Mouse (Mus musculus) cerebellum, postnatal 4 days (tissue): ENCODE data around the gene Aqp12.

Experiments
- DNase-seq, 2 experiments: peaks; one replicate each; pipeline ENCODE4 v3.0.0; 2022; ENCODE audit warnings: low spot score in 2 of 2, mixed read lengths in 1 of 2

Gene Aqp12

GRCm38 (mm10) chr1:93015136-93015535 is 9.0 kb downstream of the Aqp12 start:
- no peak for DNase-seq

- DNase-seq: no peak
These were observed 12.6 kb downstream of the Aqp12 start for GRCm38 (mm10) chr1:93018716-93019115.

- no peak for DNase-seq
These were observed 14.5 kb downstream of the Aqp12 start for GRCm38 (mm10) chr1:93020602-93021001.

- DNase-seq: no peak
These were observed 20.5 kb downstream of the Aqp12 start for GRCm38 (mm10) chr1:93026600-93026999.

DNA sequence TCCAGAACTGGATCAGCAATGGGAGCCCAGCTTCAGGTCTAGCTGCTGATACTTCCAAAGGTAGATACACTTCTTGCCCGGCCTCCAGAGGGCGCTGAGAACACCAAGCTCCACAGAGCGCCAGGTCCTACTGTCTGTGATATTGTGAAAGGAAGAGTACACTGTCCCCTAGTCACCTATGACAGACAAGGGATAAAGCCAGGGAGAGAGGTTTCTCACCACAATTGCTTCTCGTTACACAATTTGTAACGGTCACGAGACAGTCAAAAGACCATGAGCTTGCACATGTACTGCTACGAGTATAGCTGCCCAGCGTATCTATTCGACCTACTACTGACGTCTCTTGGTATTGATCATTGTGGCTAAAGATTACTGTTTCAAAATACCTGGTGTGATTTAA is 23.3 kb downstream of the Aqp12 start:
- DNase-seq: no peak

DNA sequence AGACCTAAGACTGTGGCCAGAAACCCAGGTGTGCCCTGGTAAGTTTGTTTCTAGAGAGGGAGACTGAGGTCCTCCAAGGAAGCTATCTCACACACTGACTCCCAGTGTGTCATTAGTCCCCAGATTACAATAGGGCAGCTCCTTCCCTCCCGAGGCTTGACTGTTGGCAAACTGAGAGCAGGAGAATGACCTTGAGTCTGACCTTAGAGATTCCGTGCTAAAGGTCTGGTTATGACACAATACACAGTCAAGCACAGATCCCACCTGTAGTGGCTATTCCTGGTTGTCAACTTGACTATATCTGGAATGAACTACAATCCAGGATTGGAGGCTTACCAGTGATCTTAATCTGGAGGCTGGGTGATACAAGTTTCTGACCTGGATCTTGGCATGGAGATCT is 23.9 kb downstream of the Aqp12 start:
- no peak for DNase-seq

DNA sequence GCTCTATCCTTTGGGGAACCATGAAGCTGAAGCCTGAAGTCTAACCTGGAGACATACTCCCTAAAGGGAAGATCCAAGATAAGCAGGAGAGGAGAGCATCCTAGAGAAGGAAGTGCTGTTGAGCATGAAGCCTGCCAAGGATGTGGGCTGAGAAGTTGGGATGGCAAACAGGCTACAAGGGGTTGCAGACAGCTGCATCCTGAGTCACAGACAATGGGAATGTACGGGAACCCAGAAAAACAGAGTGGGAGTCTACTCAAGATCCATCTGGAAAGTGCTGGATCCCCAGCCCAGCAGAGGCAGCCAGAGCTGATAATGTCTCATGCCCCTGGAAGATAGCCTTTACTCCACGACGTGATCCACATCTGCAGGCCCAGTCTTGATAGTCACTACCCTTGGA is 25.1 kb downstream of the Aqp12 start:
- no peak for DNase-seq

GRCm38 (mm10) chr1:93033989-93034388 is 27.9 kb downstream of the Aqp12 start:
- no peak for DNase-seq

- no peak for DNase-seq
These were observed 29.8 kb downstream of the Aqp12 start for GRCm38 (mm10) chr1:93035981-93036380.

- no peak for DNase-seq
These were observed 40.1 kb downstream of the Aqp12 start for GRCm38 (mm10) chr1:93046153-93046789.

- DNase-seq: no peak
These were observed 43.9 kb downstream of the Aqp12 start for GRCm38 (mm10) chr1:93050071-93050470.

- DNase-seq: no peak
These were observed 45.1 kb downstream of the Aqp12 start for GRCm38 (mm10) chr1:93051124-93051833.
